Comparison of ENCODE assay signal across 10 mouse cellular contexts in genomic region chr10:41295145-41295544, GRCm38 (mm10). TPM values are rescaled to one million over a fixed set of nuclear protein-coding genes. Genes with fewer than 3 reads are reported as not detected.
DNase-seq lines count a peak whose midpoint lies in the region; ATAC-seq and TF ChIP-seq lines count a peak whose summit lies in the region.
"Had no signal": no experiment of that assay in that cellular context is flagged by ENCODE, and none has a peak within 500 bp of the region (broad histone marks: within the 10 kb centered on the region; RNA-seq: fewer than 3 reads in every experiment).

No protein-coding gene starts in this region.

- H3K9ac ChIP-seq in forebrain, embryonic 13.5 days = no peak overlapping the region
- no peak overlapping the region for H3K9ac ChIP-seq in forebrain, embryonic 11.5 days (ENCODE audit: low read length)
- no peak overlapping the region for H3K9ac ChIP-seq in MEL (ENCODE audit: control insufficient read depth, low read depth, low read length, poor library complexity, severe bottlenecking)
- H3K9ac ChIP-seq in forebrain, postnatal 0 days = no peak overlapping the region
- H3K9ac ChIP-seq: embryonic facial prominence, embryonic 13.5 days; liver, embryonic 14.5 days had no signal

- TF ChIP-seq EP300 in MEL (IDR thresholded peaks at IDR 0.05; ENCODE audit: low read depth in 1 of 2, low read length in 2 of 2) = no peak

- no peaks in the 10 kb centered on the region for H3K9me3 ChIP-seq in forebrain, embryonic 13.5 days (replicated peaks)
- H3K9me3 ChIP-seq in forebrain, embryonic 11.5 days (ENCODE audit: control insufficient read depth, low read length) = no peaks in the 10 kb centered on the region
- no peaks in the 10 kb centered on the region for H3K9me3 ChIP-seq in MEL (replicated peaks; ENCODE audit: insufficient read depth, low read length)
- no peaks in the 10 kb centered on the region for H3K9me3 ChIP-seq in forebrain, postnatal 0 days (ENCODE audit: low read length)
- H3K9me3 ChIP-seq: embryonic facial prominence, embryonic 13.5 days had no signal

- H3K4me3 ChIP-seq in forebrain, embryonic 13.5 days = no peak overlapping the region
- no peak overlapping the region for H3K4me3 ChIP-seq in forebrain, embryonic 11.5 days (ENCODE audit: low read depth, low read length)
- H3K4me3 ChIP-seq in MEL (ENCODE audit: control insufficient read depth in 1 of 2, insufficient read depth in 1 of 2, low read depth in 2 of 2, low read length in 2 of 2) = no peak overlapping the region
- H3K4me3 ChIP-seq in forebrain, postnatal 0 days (ENCODE audit: low read depth, low read length) = no peak overlapping the region
- H3K4me3 ChIP-seq: embryonic facial prominence, embryonic 13.5 days had no signal

- ATAC-seq in forebrain, embryonic 13.5 days = peak; percentile 61; the same call in 1 of the 2 replicates
- ATAC-seq in forebrain, embryonic 11.5 days (replicated peaks; ENCODE audit: low FRiP score) = no peak; the same call in 1 of the 2 replicates
- peak; percentile 61 for ATAC-seq in forebrain, postnatal 0 days
- ATAC-seq in activated CD4-positive, CD25-positive, alpha-beta regulatory T cell, adult 4 months = no peak
- ATAC-seq in erythroid progenitor cell, adult 5-6 weeks (replicated peaks; ENCODE audit: low FRiP score, poor library complexity, severe bottlenecking) = no peak

- H3K4me1 ChIP-seq in forebrain, embryonic 13.5 days = peaks cover 16% of the 10 kb centered on the region
- peaks cover 3% of the 10 kb centered on the region; the same call in 1 of the 2 replicates for H3K4me1 ChIP-seq in forebrain, embryonic 11.5 days (replicated peaks; ENCODE audit: control insufficient read depth, insufficient read depth, low read length)
- H3K4me1 ChIP-seq in MEL (ENCODE audit: control insufficient read depth in 1 of 2, insufficient read depth in 2 of 2, low read length in 2 of 2) = no peaks in the 10 kb centered on the region
- H3K4me1 ChIP-seq in forebrain, postnatal 0 days (ENCODE audit: insufficient read depth) = no peaks in the 10 kb centered on the region

- TF ChIP-seq RAD21 in MEL (IDR thresholded peaks at IDR 0.05; ENCODE audit: low read depth, low read length) = no peak

- WGBS in forebrain, embryonic 13.5 days = 17% methylated on average over 7 of the region's 7 CpGs
- WGBS in forebrain, embryonic 11.5 days = 37% methylated on average over 7 of the region's 7 CpGs
- WGBS in forebrain, postnatal 0 days = 20% methylated on average over 7 of the region's 7 CpGs

- peaks cover 3% of the 10 kb centered on the region; the same call in 1 of the 2 replicates for H3K79me2 ChIP-seq in MEL (ENCODE audit: control insufficient read depth, insufficient read depth, low read length, poor library complexity)

- no peak for TF ChIP-seq POLR2A in MEL (IDR thresholded peaks at IDR 0.05; ENCODE audit: control insufficient read depth in 1 of 2, insufficient read depth in 1 of 2, low read depth in 1 of 2, low read length in 2 of 2, poor library complexity in 1 of 2)

- TF ChIP-seq CTCF in MEL (IDR thresholded peaks at IDR 0.05 in 2 of 3, conservative IDR thresholded peaks at IDR 0.05 in 1 of 3; ENCODE audit: control insufficient read depth in 1 of 3, insufficient read depth in 1 of 3, low read depth in 2 of 3, low read length in 3 of 3, poor library complexity in 1 of 3, severe bottlenecking in 1 of 3) = no peak
- no peak for TF ChIP-seq CTCF in forebrain, postnatal 0 days (IDR thresholded peaks at IDR 0.05; ENCODE audit: low read depth)

- H3K27me3 ChIP-seq in forebrain, embryonic 13.5 days = no peaks in the 10 kb centered on the region
- H3K27me3 ChIP-seq in forebrain, embryonic 11.5 days (ENCODE audit: control insufficient read depth, insufficient read depth, low read length) = no peaks in the 10 kb centered on the region
- H3K27me3 ChIP-seq in MEL (ENCODE audit: control insufficient read depth in 1 of 2, insufficient read depth in 2 of 2, low read length in 2 of 2) = no peaks in the 10 kb centered on the region
- no peaks in the 10 kb centered on the region for H3K27me3 ChIP-seq in forebrain, postnatal 0 days (ENCODE audit: insufficient read depth, low read length)
- H3K27me3 ChIP-seq: embryonic facial prominence, embryonic 13.5 days had no signal

- DNase-seq in forebrain, embryonic 11.5 days (ENCODE audit: low spot score) = no peak
- DNase-seq in MEL (ENCODE audit: low read depth, low spot score) = peak; percentile 10
- DNase-seq in forebrain, postnatal 0 days = peak; percentile 29
- DNase-seq in mesoderm, embryonic 11.5 days (ENCODE audit: low read depth, low spot score) = peak; percentile 50
- no peak for DNase-seq in thymus, postnatal 36 days

- no peak overlapping the region for H3K27ac ChIP-seq in forebrain, embryonic 13.5 days
- H3K27ac ChIP-seq in forebrain, embryonic 11.5 days (ENCODE audit: low read depth, low read length) = no peak overlapping the region
- H3K27ac ChIP-seq in MEL (ENCODE audit: control insufficient read depth, low read depth, low read length) = no peak overlapping the region
- H3K27ac ChIP-seq in forebrain, postnatal 0 days (ENCODE audit: low read depth, low read length) = no peak overlapping the region
- H3K27ac ChIP-seq: embryonic facial prominence, embryonic 13.5 days; liver, embryonic 14.5 days had no signal

- H3K4me2 ChIP-seq in forebrain, embryonic 13.5 days = 0 out of 2 replicates have a peak overlapping the region, but pooled peaks have one; percentile 2
- H3K4me2 ChIP-seq in forebrain, embryonic 11.5 days (ENCODE audit: low read depth, low read length, severe bottlenecking) = no peak overlapping the region
- 0 out of 2 replicates have a peak overlapping the region, but pooled peaks have one; percentile 8 for H3K4me2 ChIP-seq in forebrain, postnatal 0 days (ENCODE audit: low read depth)
- H3K4me2 ChIP-seq: embryonic facial prominence, embryonic 13.5 days had no signal

- H3K36me3 ChIP-seq in forebrain, embryonic 13.5 days (ENCODE audit: poor library complexity, severe bottlenecking) = no peaks in the 10 kb centered on the region
- no peaks in the 10 kb centered on the region for H3K36me3 ChIP-seq in forebrain, embryonic 11.5 days (ENCODE audit: control insufficient read depth, insufficient read depth, low read length)
- H3K36me3 ChIP-seq in MEL (ENCODE audit: control insufficient read depth in 1 of 2, insufficient read depth in 2 of 2, low read length in 2 of 2) = no peaks in the 10 kb centered on the region
- no peaks in the 10 kb centered on the region for H3K36me3 ChIP-seq in forebrain, postnatal 0 days (ENCODE audit: insufficient read depth)
- H3K36me3 ChIP-seq: embryonic facial prominence, embryonic 13.5 days had no signal

TF ChIP-seq in MEL, 35 proteins besides CTCF, POLR2A, EP300 and RAD21:
- TF ChIP-seq POLR2AphosphoS5 (IDR thresholded peaks at IDR 0.05; ENCODE audit: borderline replicate concordance, low read depth, low read length) (no peak), RCOR1 (IDR thresholded peaks at IDR 0.05; ENCODE audit: low read depth, low read length) (no peak), ZC3H11A (IDR thresholded peaks at IDR 0.05; ENCODE audit: low read depth, low read length) (no peak), ZNF384 (IDR thresholded peaks at IDR 0.05; ENCODE audit: low read depth, low read length) (no peak), CHD2 (IDR thresholded peaks at IDR 0.05; ENCODE audit: low read length) (no peak), GATA1 (IDR thresholded peaks at IDR 0.05; ENCODE audit: low read depth, low read length) (no peak), BHLHE40 (IDR thresholded peaks at IDR 0.05; ENCODE audit: borderline replicate concordance, low read depth, low read length) (no peak), MAFK (IDR thresholded peaks at IDR 0.05; ENCODE audit: borderline replicate concordance, low read depth, low read length) (no peak), KAT2A (conservative IDR thresholded peaks at IDR 0.05; ENCODE audit: low read depth, low read length) (no peak), SIN3A (IDR thresholded peaks at IDR 0.05; ENCODE audit: low read length) (no peak), TCF12 (IDR thresholded peaks at IDR 0.05; ENCODE audit: low read depth, low read length) (no peak), E2F4 (IDR thresholded peaks at IDR 0.05; ENCODE audit: borderline replicate concordance, low read depth, low read length) (no peak)
TF ChIP-seq in MEL: peak in this region for 0.

RNA-seq across cellular contexts. Expression of gene Fig4, which starts 7.9 kb away (rescaled TPM):
- polyA plus RNA-seq in forebrain, embryonic 13.5 days (2015; fragmentation: Nextera tagmentation; extraction: Ambion mirVana) = 22.0 and 24.0 TPM in 2 replicates
- polyA plus RNA-seq in forebrain, embryonic 11.5 days (2014; fragmentation: Nextera tagmentation; extraction: Ambion mirVana) = 18.5 and 18.9 TPM in 2 replicates
- total RNA-seq in MEL (2012; rRNA removed) = 21.4 and 22.1 TPM in 2 replicates
- polyA plus RNA-seq in MEL (2012; ENCODE audit: insufficient read depth in 1 of 2, insufficient read length in 2 of 2, low read depth in 1 of 2, low replicate concordance in 2 of 2, missing spikeins in 1 of 2) = 10 to 100 TPM in 1 of 2 experiments, not detected in 1; 27.4 TPM
- total RNA-seq in forebrain, postnatal 0 days (2014; rRNA removed) = 40.4 and 40.5 TPM in 2 replicates
- 36.4 and 36.6 TPM in 2 replicates for polyA plus RNA-seq in forebrain, postnatal 0 days (2015; fragmentation: Nextera tagmentation; extraction: Ambion mirVana)
- polyA plus RNA-seq in activated CD4-positive, CD25-positive, alpha-beta regulatory T cell, adult 4 months (2017; shearing (Covaris generic)) = 10 to 100 TPM in 1 of 2 experiments, 1 to 10 TPM in 1; 9.9 to 13.1 TPM
- 14.1 and 18.0 TPM in 2 replicates for total RNA-seq in erythroid progenitor cell, adult 5-6 weeks (2015; ENCODE audit: low replicate concordance)
- total RNA-seq in erythroid progenitor cell, adult 5-6 weeks (2017; ENCODE audit: low replicate concordance) = 13.7 and 15.4 TPM in 2 replicates

RNA-seq across cellular contexts. Expression of gene Ak9, which starts 8.6 kb away (rescaled TPM):
- 0.15 and 0.21 TPM in 2 replicates for polyA plus RNA-seq in forebrain, embryonic 13.5 days (2015; fragmentation: Nextera tagmentation; extraction: Ambion mirVana)
- polyA plus RNA-seq in forebrain, embryonic 11.5 days (2014; fragmentation: Nextera tagmentation; extraction: Ambion mirVana) = 0.05 TPM in 1 of 2 replicates, not detected in the other
- not detected in 2 replicates for total RNA-seq in MEL (2012; rRNA removed)
- under 1 TPM in 1 of 2 experiments, not detected in 1; 0.21 TPM for polyA plus RNA-seq in MEL (2012; ENCODE audit: insufficient read depth in 1 of 2, insufficient read length in 2 of 2, low read depth in 1 of 2, low replicate concordance in 2 of 2, missing spikeins in 1 of 2)
- 0.31 and 0.48 TPM in 2 replicates for total RNA-seq in forebrain, postnatal 0 days (2014; rRNA removed)
- 0.21 and 0.34 TPM in 2 replicates for polyA plus RNA-seq in forebrain, postnatal 0 days (2015; fragmentation: Nextera tagmentation; extraction: Ambion mirVana)
- polyA plus RNA-seq in activated CD4-positive, CD25-positive, alpha-beta regulatory T cell, adult 4 months (2017; shearing (Covaris generic)) = under 1 TPM in 1 of 2 experiments, not detected in 1; 0.09 TPM
- total RNA-seq in erythroid progenitor cell, adult 5-6 weeks (2015; ENCODE audit: low replicate concordance) = not detected in 2 replicates
- total RNA-seq in erythroid progenitor cell, adult 5-6 weeks (2017; ENCODE audit: low replicate concordance) = 0.13 TPM in 1 of 2 replicates, not detected in the other
- polyA plus RNA-seq: liver, embryonic 14.5 days had no signal

Comparison
In these comparisons a context has a peak if more than half of its experiments do, and no peak if none do; other contexts are left out.
1. ATAC-seq: peak in forebrain, embryonic 13.5 days (single experiment) and forebrain, postnatal 0 days (single experiment); none in forebrain, embryonic 11.5 days (single experiment), activated CD4-positive, CD25-positive, alpha-beta regulatory T cell, adult 4 months (single experiment) and erythroid progenitor cell, adult 5-6 weeks (single experiment).
2. DNase-seq: peak in MEL (single experiment), forebrain, postnatal 0 days (single experiment) and mesoderm, embryonic 11.5 days (single experiment); none in forebrain, embryonic 11.5 days (single experiment) and thymus, postnatal 36 days (0 of 2).